Mouse (Mus musculus): ENCODE data around the gene Supt5. TPM values are rescaled to one million over a fixed set of nuclear protein-coding genes. Genes with fewer than 3 reads are reported as not detected.

The Supt5 gene
- polyA plus RNA-seq, 1 experiment from 2014 or later = 77.1 TPM

DNA sequence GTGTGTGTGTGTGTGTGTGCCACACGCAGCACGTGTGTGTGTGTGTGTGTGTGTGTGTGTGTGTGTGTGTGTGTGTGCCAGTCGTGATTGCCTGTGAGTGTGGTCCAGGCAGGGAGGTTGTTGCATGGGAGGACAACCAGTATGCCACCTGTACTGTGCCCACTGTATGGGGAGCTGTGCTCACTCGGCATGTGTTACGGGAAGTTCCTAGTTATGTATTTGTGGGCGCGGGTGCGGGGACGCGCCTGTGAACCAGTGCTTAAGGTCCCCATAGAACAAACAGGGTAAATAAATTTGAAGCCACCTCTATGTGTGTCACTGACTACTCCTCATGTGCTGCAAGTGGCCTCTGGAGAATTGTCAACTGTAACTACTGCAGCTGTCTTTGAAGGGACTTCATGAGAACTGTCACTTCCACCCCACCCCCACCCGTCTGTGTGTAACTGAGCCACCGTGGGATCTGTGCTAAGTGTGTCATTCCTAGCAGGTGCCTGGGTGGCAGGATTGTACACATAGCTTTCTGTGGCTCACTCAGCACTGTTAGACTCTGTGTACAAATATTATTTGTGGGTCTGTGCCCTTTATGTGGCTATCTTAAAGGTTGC lies 43.9 kb upstream of the Supt5 start:
- Histone ChIP-seq H3K27me3 (ENCODE audit: control insufficient read depth, insufficient read depth, low read length) (no peaks in the 10 kb centered on the region), H3K36me3 (ENCODE audit: control insufficient read depth, insufficient read depth, low read length) (peaks cover 3% of the 10 kb centered on the region; the same call in 1 of the 2 replicates), H3K4me2 (ENCODE audit: low read depth, low read length) (peak overlapping the region; percentile 33; the same call in 1 of the 2 replicates), H3K4me3 (ENCODE audit: low read depth, low read length) (no peak overlapping the region), H3K4me1 (ENCODE audit: control insufficient read depth, insufficient read depth, low read length) (peaks cover 12% of the 10 kb centered on the region; the same call in 1 of the 2 replicates), H3K9me3 (ENCODE audit: control insufficient read depth, low read length) (no peaks in the 10 kb centered on the region), H3K27ac (ENCODE audit: low read depth, low read length) (no peak overlapping the region), H3K9ac (replicated peaks; ENCODE audit: low read depth, low read length) (no peak overlapping the region)
- 83% methylated on average over 11 of the region's 12 CpGs for WGBS
- no peak for ATAC-seq (ENCODE audit: low read depth)

DNA sequence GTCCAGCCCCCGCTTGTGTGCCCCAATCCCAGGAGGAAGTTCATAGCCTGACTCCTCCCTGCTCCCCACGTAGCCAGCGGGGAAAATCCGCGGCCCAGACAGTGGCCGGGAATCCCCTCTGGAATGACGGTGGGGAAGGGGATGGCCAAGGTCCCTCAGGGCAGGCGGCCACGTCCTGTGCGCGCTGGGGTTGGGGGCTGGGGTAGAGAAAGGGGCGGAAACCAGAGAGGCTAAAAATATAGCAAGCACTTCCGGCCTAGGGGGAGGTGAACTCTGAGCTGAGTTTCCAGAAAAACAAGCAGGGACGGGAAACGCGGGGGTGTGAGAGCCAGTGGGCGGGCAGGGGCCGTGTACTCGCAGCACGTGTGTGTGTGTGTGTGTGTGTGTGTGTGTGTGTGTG lies 43.4 kb upstream of the Supt5 start:
- Histone ChIP-seq H3K9me3 (ENCODE audit: control insufficient read depth, low read length) (no peaks in the 10 kb centered on the region), H3K4me1 (ENCODE audit: control insufficient read depth, insufficient read depth, low read length) (peaks cover 12% of the 10 kb centered on the region; the same call in 1 of the 2 replicates), H3K27ac (ENCODE audit: low read depth, low read length) (peak overlapping the region; percentile 56), H3K36me3 (ENCODE audit: control insufficient read depth, insufficient read depth, low read length) (peaks cover 3% of the 10 kb centered on the region; the same call in 1 of the 2 replicates), H3K9ac (replicated peaks; ENCODE audit: low read depth, low read length) (peak overlapping the region; percentile 41; the same call in 1 of the 2 replicates), H3K4me3 (ENCODE audit: low read depth, low read length) (0 out of 2 replicates have a peak overlapping the region, but pooled peaks have one; percentile 6), H3K27me3 (ENCODE audit: control insufficient read depth, insufficient read depth, low read length) (no peaks in the 10 kb centered on the region), H3K4me2 (ENCODE audit: low read depth, low read length) (peak overlapping the region; percentile 33; the same call in 1 of the 2 replicates)
- ATAC-seq (ENCODE audit: low read depth) = no peak
- 9% methylated on average over 17 of the region's 20 CpGs for WGBS

DNA sequence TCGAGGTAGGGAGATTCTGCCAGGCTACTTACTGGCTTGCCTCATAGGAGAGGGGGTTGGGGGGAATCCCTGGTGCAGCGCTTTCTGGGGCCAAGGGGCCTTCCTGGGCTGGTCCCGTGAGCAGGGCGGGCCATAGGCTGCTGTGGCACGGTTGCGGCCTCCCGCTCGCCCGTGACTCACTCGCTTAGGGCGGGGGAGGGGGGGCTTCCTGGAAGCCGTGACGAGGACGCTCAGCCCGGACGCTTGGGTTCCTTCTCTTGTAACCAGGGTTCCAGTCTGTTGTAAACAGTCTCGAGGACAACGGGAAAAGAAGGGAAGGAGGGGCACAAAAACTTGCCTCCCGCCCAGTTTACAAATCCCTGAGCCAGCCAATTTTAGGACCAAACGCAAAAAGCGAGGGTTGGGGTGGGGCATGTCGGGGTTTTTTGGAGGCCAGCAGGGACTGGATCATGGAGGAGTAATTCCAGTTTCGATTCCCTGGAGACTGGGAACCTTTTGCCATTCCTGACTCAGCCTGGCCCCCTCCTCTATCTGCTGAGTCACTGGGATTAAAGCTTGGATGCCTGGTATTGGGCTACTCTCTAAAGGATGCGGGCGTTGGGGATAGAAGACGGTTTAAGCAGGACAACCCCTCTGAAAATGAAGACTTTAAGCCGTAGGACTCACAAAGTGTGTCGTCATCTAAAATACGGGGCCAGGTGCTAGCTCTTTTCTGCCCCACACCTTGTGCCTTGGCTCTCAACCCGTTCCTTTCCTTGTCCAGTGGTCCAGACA lies 42.7 kb upstream of the Supt5 start:
- Histone ChIP-seq H3K9ac (replicated peaks; ENCODE audit: low read depth, low read length) (peak overlapping the region; percentile 41), H3K4me1 (ENCODE audit: control insufficient read depth, insufficient read depth, low read length) (peaks cover 16% of the 10 kb centered on the region), H3K9me3 (ENCODE audit: control insufficient read depth, low read length) (no peaks in the 10 kb centered on the region), H3K4me2 (ENCODE audit: low read depth, low read length) (peak overlapping the region; percentile 33; the same call in 1 of the 2 replicates), H3K27me3 (ENCODE audit: control insufficient read depth, insufficient read depth, low read length) (no peaks in the 10 kb centered on the region), H3K4me3 (ENCODE audit: low read depth, low read length) (no peak overlapping the region), H3K36me3 (ENCODE audit: control insufficient read depth, insufficient read depth, low read length) (peaks cover under 1% of the 10 kb centered on the region; the same call in 1 of the 2 replicates), H3K27ac (ENCODE audit: low read depth, low read length) (peak overlapping the region; percentile 56)
- ATAC-seq (ENCODE audit: low read depth) = peak; percentile 19; the same call in 1 of the 2 replicates
- 16% methylated on average over 30 of the region's 30 CpGs for WGBS

DNA sequence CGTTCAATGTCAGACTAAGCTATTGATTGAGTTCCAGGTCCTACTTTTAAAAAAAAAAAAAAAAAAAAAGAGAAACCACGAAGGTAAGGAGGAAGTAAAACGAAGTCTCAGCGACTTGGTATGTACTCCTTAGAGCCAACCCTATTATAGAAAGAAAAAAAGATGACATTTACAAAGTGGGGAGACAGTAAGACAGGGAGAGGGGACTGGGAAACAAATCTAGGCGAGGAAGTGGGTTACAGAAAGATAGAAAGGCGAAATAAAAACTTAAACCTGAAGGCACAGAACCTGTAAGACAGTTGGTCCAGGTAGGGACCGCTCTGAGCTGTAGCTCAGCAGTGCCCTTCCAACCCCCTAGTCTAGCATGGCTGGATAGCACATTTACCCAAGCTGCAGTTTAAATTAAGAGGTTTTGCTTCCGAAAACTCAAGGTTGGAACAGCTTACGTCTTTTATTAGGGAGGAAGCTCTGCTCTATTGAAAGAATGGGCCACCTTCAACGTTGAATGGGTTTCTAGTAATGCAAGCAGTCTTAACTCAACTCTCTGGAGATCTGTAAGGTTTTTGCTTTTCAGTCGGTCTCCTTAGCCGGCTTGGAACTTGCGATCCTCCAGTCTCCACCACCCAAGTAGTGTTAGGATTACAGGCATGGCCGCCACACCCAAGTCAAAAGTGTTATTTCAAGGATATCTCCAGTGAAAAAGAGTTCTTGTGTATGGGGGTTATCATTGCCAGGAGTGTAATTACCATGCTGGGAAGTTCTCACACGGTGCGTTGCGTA lies 41.9 kb upstream of the Supt5 start, which contains the start of gene Zfp36:
Zfp36 (minus strand) TSS at position 17 of the 780 bp plus-strand sequence.
- Histone ChIP-seq H3K4me2 (ENCODE audit: low read depth, low read length) (peak within 1 kb of the TSS; percentile 73), H3K4me3 (ENCODE audit: low read depth, low read length) (peak within 1 kb of the TSS; percentile 50), H3K9ac (replicated peaks; ENCODE audit: low read depth, low read length) (peak within 1 kb of the TSS; percentile 63), H3K27ac (ENCODE audit: low read depth, low read length) (peak within 1 kb of the TSS; percentile 66), H3K4me1 (ENCODE audit: control insufficient read depth, insufficient read depth, low read length) (peaks cover 17% of the 10 kb centered on the region), H3K27me3 (ENCODE audit: control insufficient read depth, insufficient read depth, low read length) (no peaks in the 10 kb centered on the region), H3K36me3 (ENCODE audit: control insufficient read depth, insufficient read depth, low read length) (no peaks in the 10 kb centered on the region), H3K9me3 (ENCODE audit: control insufficient read depth, low read length) (no peaks in the 10 kb centered on the region)
- 57% methylated on average over 17 of the region's 17 CpGs for WGBS
- no peak for ATAC-seq (ENCODE audit: low read depth)

DNA sequence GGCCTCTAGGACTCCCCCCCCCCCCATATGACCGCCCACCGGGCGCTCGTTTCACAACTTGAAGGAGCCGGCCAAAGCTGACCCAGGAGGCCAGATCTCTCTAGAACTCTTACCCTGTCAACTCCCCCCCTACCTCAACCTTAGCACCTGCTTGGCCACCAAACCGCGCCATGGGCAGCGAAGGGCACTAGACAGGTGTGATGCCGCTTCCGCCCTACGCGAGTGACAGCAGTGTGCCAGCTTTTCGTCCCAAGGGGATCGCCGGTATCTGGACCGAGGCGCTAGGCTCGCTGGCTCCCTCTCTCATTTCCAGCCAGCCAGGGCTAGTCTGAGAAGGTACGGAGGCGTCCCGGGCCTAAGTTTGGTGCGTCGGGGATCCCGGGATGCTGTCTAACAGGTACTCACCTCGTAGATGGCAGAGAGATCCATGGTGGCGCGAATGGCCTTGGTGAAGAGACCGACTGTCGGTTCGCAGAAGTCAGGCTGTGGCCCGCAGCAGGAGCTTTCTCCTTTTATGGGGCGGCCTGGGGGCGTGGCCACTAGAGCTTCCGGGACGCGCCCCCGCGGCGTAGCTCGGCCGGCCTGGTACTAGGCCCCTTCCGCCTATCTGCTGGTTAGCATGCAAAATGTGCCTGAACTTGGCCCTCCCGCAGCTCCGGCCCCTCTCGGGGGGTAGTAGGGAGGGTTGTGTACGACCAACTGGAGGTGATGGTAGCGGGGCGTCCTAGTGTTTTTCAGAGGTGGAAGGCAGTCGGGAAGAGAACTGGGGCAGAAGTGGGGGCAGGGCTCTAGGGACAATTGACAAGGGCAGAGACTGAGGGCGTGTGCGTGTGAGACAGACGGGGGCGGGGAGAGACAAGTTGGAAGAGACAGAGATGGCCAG lies 40.5 kb upstream of the Supt5 start:
- H3K4me2 ChIP-seq (ENCODE audit: low read depth, low read length) = peak overlapping the region; percentile 73
- peak overlapping the region; percentile 50 for H3K4me3 ChIP-seq (ENCODE audit: low read depth, low read length)
- H3K9ac ChIP-seq (replicated peaks; ENCODE audit: low read depth, low read length) = peak overlapping the region; percentile 63
- H3K27ac ChIP-seq (ENCODE audit: low read depth, low read length) = peak overlapping the region; percentile 66
- H3K9me3 ChIP-seq (ENCODE audit: control insufficient read depth, low read length) = no peaks in the 10 kb centered on the region
- ATAC-seq (ENCODE audit: low read depth) = peak; percentile 49; the same call in 1 of the 2 replicates
- 2% methylated on average over 53 of the region's 53 CpGs for WGBS
- no peaks in the 10 kb centered on the region for H3K36me3 ChIP-seq (ENCODE audit: control insufficient read depth, insufficient read depth, low read length)
- no peaks in the 10 kb centered on the region for H3K27me3 ChIP-seq (ENCODE audit: control insufficient read depth, insufficient read depth, low read length)
- peaks cover 17% of the 10 kb centered on the region for H3K4me1 ChIP-seq (ENCODE audit: control insufficient read depth, insufficient read depth, low read length)

DNA sequence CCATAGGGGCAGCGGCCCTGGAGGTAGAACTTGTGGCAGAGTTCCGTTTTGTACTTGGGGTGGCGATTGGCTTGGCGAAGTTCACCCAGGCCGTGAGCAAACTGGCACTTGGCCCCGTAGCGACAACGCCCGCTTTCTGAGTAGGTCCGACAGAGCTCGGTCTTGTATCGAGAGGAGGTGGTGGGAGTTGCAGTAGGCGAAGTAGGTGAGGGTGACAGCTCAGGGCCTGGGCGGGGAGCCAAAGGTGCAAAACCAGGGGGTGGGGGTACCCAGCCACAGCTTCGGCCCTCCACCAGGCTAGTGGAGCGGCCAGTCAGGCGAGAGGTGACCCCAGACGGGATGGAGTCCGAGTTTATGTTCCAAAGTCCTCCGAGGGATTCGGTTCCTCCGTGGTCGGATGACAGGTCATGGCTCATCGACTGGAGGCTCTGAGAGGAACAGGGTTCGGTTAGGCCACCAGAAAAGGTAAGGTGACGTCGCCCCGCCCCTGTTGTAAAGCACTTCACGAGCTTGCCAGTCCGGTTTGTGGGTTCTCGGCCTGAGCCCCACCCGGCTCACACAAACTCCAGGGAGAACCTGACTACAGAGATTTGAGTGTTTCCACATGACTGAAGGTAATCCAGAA lies 39.6 kb upstream of the Supt5 start:
- H3K4me1 ChIP-seq (ENCODE audit: control insufficient read depth, insufficient read depth, low read length) = peaks cover 17% of the 10 kb centered on the region
- H3K4me2 ChIP-seq (ENCODE audit: low read depth, low read length) = peak overlapping the region; percentile 73
- H3K36me3 ChIP-seq (ENCODE audit: control insufficient read depth, insufficient read depth, low read length) = no peaks in the 10 kb centered on the region

DNA sequence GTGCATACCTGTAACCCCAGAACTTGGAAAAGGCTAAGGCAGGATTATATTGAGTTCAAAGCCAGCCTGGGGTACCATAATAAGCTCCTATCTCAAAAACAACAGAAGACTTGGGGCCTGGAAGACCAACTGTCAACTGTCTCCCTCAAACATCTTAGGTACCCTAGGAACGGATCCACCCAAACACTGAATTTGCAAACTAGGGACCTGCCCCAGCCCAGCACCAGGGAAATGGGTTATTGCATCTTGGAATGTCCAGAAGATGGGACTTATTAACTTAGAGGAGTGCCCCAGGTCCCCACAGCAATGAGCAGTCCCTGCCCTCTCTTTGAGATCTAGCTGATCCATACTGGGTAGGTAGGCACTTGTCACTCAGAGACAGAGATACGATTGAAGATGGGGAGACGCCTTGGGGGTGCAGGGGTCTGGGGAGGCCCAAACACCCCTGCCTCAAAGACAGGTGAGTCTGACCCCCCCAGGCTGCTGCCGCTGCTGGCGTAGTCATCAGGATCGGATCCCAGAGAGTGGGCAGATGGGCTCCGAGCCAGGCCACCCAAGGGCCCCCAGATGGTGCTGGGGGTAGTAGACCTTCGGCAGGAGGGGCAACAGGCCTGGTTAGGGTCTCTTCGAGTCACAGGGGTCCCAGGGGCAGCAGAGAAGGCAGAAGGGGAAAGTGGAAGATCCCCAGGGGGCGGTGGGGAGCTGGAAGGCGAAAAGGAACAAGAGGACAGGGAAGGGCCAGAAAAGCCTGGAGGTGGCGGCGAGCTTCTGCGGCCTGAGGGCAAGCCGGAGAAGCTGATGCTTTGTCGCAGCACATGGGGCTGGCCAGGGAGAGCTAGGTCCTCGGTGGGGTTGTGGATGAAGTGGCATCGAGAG lies 38.9 kb upstream of the Supt5 start:
- Histone ChIP-seq H3K36me3 (ENCODE audit: control insufficient read depth, insufficient read depth, low read length) (no peaks in the 10 kb centered on the region), H3K4me3 (ENCODE audit: low read depth, low read length) (peak overlapping the region; percentile 50), H3K9me3 (ENCODE audit: control insufficient read depth, low read length) (no peaks in the 10 kb centered on the region), H3K4me1 (ENCODE audit: control insufficient read depth, insufficient read depth, low read length) (peaks cover 17% of the 10 kb centered on the region), H3K4me2 (ENCODE audit: low read depth, low read length) (peak overlapping the region; percentile 73), H3K27ac (ENCODE audit: low read depth, low read length) (no peak overlapping the region), H3K9ac (replicated peaks; ENCODE audit: low read depth, low read length) (0 out of 2 replicates have a peak overlapping the region, but pooled peaks have one; percentile 37), H3K27me3 (ENCODE audit: control insufficient read depth, insufficient read depth, low read length) (no peaks in the 10 kb centered on the region)
- no peak for ATAC-seq (ENCODE audit: low read depth)
- WGBS = 73% methylated on average over 17 of the region's 18 CpGs

More for the DNA sequence above, 39.6 kb upstream of the Supt5 start:
- Histone ChIP-seq H3K4me3 (ENCODE audit: low read depth, low read length) (peak overlapping the region; percentile 50), H3K27me3 (ENCODE audit: control insufficient read depth, insufficient read depth, low read length) (no peaks in the 10 kb centered on the region), H3K9me3 (ENCODE audit: control insufficient read depth, low read length) (no peaks in the 10 kb centered on the region), H3K9ac (replicated peaks; ENCODE audit: low read depth, low read length) (peak overlapping the region; percentile 63), H3K27ac (ENCODE audit: low read depth, low read length) (no peak overlapping the region)
- ATAC-seq (ENCODE audit: low read depth) = no peak
- WGBS = 46% methylated on average over 32 of the region's 32 CpGs

Data from neural tube, embryonic 14.5 days (tissue).